Mouse (Mus musculus): ENCODE measurements around the gene Cnr1.

DNA sequence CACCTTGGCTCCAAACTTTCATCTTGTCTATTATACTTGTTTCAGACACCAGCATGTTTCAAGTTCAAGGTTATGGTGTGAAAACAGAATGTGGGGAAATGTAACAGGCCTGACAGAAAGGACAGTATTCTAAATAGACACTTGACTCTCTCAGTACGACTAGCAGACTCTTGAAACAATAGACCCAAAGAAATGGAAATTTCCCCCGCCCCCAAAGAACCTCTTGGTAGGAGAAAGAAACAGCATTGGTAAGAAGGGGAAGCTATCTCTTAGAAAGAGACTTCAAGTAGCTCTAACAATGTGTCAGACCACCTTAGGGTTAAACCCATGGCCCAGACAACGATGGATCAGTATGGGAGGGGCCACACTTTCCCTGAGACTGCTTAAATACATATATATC lies 15.6 kb upstream of the Cnr1 start:
- TF ChIP-seq EP300 (IDR thresholded peaks at IDR 0.05) (no peak), CTCF (IDR thresholded peaks at IDR 0.05) (no peak)

Measured in lung, postnatal 0 days (tissue).